ENCODE assay signal across 31 mouse cellular contexts in genomic region chr11:20783467-20783866, GRCm38 (mm10). TPM values are rescaled to one million over a fixed set of nuclear protein-coding genes. Genes with fewer than 3 reads are reported as not detected.
A peak's percentile ranks its signal among the peaks of the same experiment; 100 is the strongest.
DNase-seq lines count a peak whose midpoint lies in the region; ATAC-seq and TF ChIP-seq lines count a peak whose summit lies in the region.
"Had no signal": no experiment of that assay in that cellular context is flagged by ENCODE, and none has a peak within 500 bp of the region (broad histone marks: within the 10 kb centered on the region; RNA-seq: fewer than 3 reads in every experiment).

No protein-coding gene starts in this region.

- TF ChIP-seq CTCF in small intestine, adult 2 months (IDR thresholded peaks at IDR 0.05; ENCODE audit: extremely low read depth, insufficient read length, insufficient replicate concordance, low read depth, low read length): no peak

- peaks cover 15% of the 10 kb centered on the region; the same call in 1 of the 2 replicates for H3K9me3 ChIP-seq in forebrain, embryonic 10.5 days
- H3K9me3 ChIP-seq in forebrain, embryonic 13.5 days (replicated peaks): peaks cover 7% of the 10 kb centered on the region; the same call in 1 of the 2 replicates
- H3K9me3 ChIP-seq in intestine, embryonic 14.5 days (ENCODE audit: control insufficient read depth, low read length): peaks cover 9% of the 10 kb centered on the region; the same call in 1 of the 2 replicates
- H3K9me3 ChIP-seq in intestine, embryonic 15.5 days: no peaks in the 10 kb centered on the region
- H3K9me3 ChIP-seq in liver, embryonic 11.5 days (ENCODE audit: control insufficient read depth, low read length): 0 out of 2 replicates have a peak, but pooled peaks cover 3% of the 10 kb centered on the region
- H3K9me3 ChIP-seq in liver, embryonic 12.5 days (replicated peaks): peaks cover 16% of the 10 kb centered on the region
- H3K9me3 ChIP-seq: embryonic facial prominence, embryonic 13.5 days; heart, embryonic 15.5 days had no signal

- no peaks in the 10 kb centered on the region for H3K4me1 ChIP-seq in forebrain, embryonic 10.5 days
- H3K4me1 ChIP-seq in forebrain, embryonic 13.5 days: no peaks in the 10 kb centered on the region
- H3K4me1 ChIP-seq in intestine, embryonic 14.5 days (replicated peaks; ENCODE audit: control insufficient read depth, insufficient read depth, low read length): no peaks in the 10 kb centered on the region
- no peaks in the 10 kb centered on the region for H3K4me1 ChIP-seq in intestine, embryonic 15.5 days (replicated peaks)
- peaks cover 6% of the 10 kb centered on the region for H3K4me1 ChIP-seq in liver, embryonic 11.5 days (replicated peaks; ENCODE audit: control insufficient read depth, insufficient read depth, low read length)
- peaks cover 12% of the 10 kb centered on the region for H3K4me1 ChIP-seq in liver, embryonic 12.5 days
- H3K4me1 ChIP-seq in small intestine, adult 2 months (ENCODE audit: control insufficient read depth, insufficient read depth, insufficient read length, low read length): peaks cover 7% of the 10 kb centered on the region; the same call in 1 of the 2 replicates
- H3K4me1 ChIP-seq: embryonic facial prominence, embryonic 13.5 days; heart, embryonic 15.5 days; hindbrain, embryonic 10.5 days; hindbrain, embryonic 13.5 days had no signal

- peak; percentile 2 for DNase-seq in forebrain, embryonic 10.5 days (ENCODE audit: extremely low spot score, low spot score)
- DNase-seq in intestine, embryonic 14.5 days (ENCODE audit: low spot score): peak; percentile 25
- peak; percentile 6 for DNase-seq in liver, embryonic 11.5 days (ENCODE audit: low spot score)
- DNase-seq in adipocyte (ENCODE audit: low spot score): no peak
- DNase-seq: adrenal gland, adult 8-10 months; adrenal gland, postnatal 25 days; cerebellum, adult 11-12 months; cerebellum, adult 8-10 months; cerebellum, postnatal 10 days; cerebellum, postnatal 36 days; embryo, embryonic 11 days; forebrain, postnatal 0 days; gastrocnemius, adult 2 months; gastrocnemius, postnatal 14 days; heart, adult 18-20 months; heart, postnatal 10 days; heart, postnatal 36 days had no signal

- ATAC-seq in forebrain, embryonic 13.5 days: no peak
- no peak for ATAC-seq in intestine, embryonic 14.5 days (replicated peaks; ENCODE audit: low FRiP score, low TSS enrichment, low read depth)
- no peak for ATAC-seq in intestine, embryonic 15.5 days
- no peak for ATAC-seq in liver, embryonic 11.5 days (replicated peaks; ENCODE audit: low FRiP score)
- no peak for ATAC-seq in liver, embryonic 12.5 days
- ATAC-seq: CD4-positive, CD25-positive, alpha-beta regulatory T cell, adult 4 months; forebrain, embryonic 14.5 days; forebrain, postnatal 0 days; hindbrain, embryonic 16.5 days had no signal

- no peaks in the 10 kb centered on the region for H3K27me3 ChIP-seq in forebrain, embryonic 10.5 days (ENCODE audit: poor library complexity, severe bottlenecking)
- H3K27me3 ChIP-seq in forebrain, embryonic 13.5 days: no peaks in the 10 kb centered on the region
- H3K27me3 ChIP-seq in intestine, embryonic 14.5 days (replicated peaks; ENCODE audit: control insufficient read depth, insufficient read depth, low read length): no peaks in the 10 kb centered on the region
- H3K27me3 ChIP-seq in intestine, embryonic 15.5 days (replicated peaks): no peaks in the 10 kb centered on the region
- no peaks in the 10 kb centered on the region for H3K27me3 ChIP-seq in liver, embryonic 11.5 days (replicated peaks; ENCODE audit: control insufficient read depth, insufficient read depth, low read length)
- no peaks in the 10 kb centered on the region for H3K27me3 ChIP-seq in liver, embryonic 12.5 days (replicated peaks)
- H3K27me3 ChIP-seq in small intestine, adult 2 months (ENCODE audit: control insufficient read depth, insufficient read depth, low read length): no peaks in the 10 kb centered on the region
- H3K27me3 ChIP-seq: embryonic facial prominence, embryonic 13.5 days; heart, embryonic 12.5 days; heart, embryonic 15.5 days; hindbrain, embryonic 13.5 days had no signal

- H3K27ac ChIP-seq in forebrain, embryonic 10.5 days: no peak overlapping the region
- no peak overlapping the region for H3K27ac ChIP-seq in forebrain, embryonic 13.5 days
- H3K27ac ChIP-seq in intestine, embryonic 14.5 days (ENCODE audit: low read depth): no peak overlapping the region
- H3K27ac ChIP-seq in intestine, embryonic 15.5 days: no peak overlapping the region
- no peak overlapping the region for H3K27ac ChIP-seq in liver, embryonic 11.5 days (ENCODE audit: low read depth, low read length)
- no peak overlapping the region for H3K27ac ChIP-seq in liver, embryonic 12.5 days
- H3K27ac ChIP-seq in small intestine, adult 2 months (ENCODE audit: insufficient read depth, low read depth, low read length): peak overlapping the region; percentile 69
- H3K27ac ChIP-seq: embryonic facial prominence, embryonic 10.5 days; embryonic facial prominence, embryonic 13.5 days; gastrocnemius, adult 2 months; heart, embryonic 15.5 days; hindbrain, embryonic 10.5 days; hindbrain, embryonic 13.5 days had no signal

- H3K4me3 ChIP-seq in forebrain, embryonic 10.5 days: no peak overlapping the region
- H3K4me3 ChIP-seq in forebrain, embryonic 13.5 days: no peak overlapping the region
- no peak overlapping the region for H3K4me3 ChIP-seq in intestine, embryonic 14.5 days (ENCODE audit: low read depth, low read length)
- H3K4me3 ChIP-seq in intestine, embryonic 15.5 days (replicated peaks): no peak overlapping the region
- no peak overlapping the region for H3K4me3 ChIP-seq in liver, embryonic 11.5 days (ENCODE audit: low read depth, low read length)
- no peak overlapping the region for H3K4me3 ChIP-seq in liver, embryonic 12.5 days
- no peak overlapping the region for H3K4me3 ChIP-seq in small intestine, adult 2 months (ENCODE audit: low read depth, low read length)
- H3K4me3 ChIP-seq: embryonic facial prominence, embryonic 10.5 days; embryonic facial prominence, embryonic 13.5 days; erythroblast, embryonic 14.5 days; gastrocnemius, adult 2 months; heart, embryonic 12.5 days; heart, embryonic 15.5 days; hindbrain, embryonic 10.5 days; hindbrain, embryonic 13.5 days had no signal

- no peaks in the 10 kb centered on the region for H3K36me3 ChIP-seq in forebrain, embryonic 10.5 days (replicated peaks)
- H3K36me3 ChIP-seq in forebrain, embryonic 13.5 days (ENCODE audit: poor library complexity, severe bottlenecking): no peaks in the 10 kb centered on the region
- no peaks in the 10 kb centered on the region for H3K36me3 ChIP-seq in intestine, embryonic 14.5 days (ENCODE audit: control insufficient read depth, insufficient read depth, low read length)
- H3K36me3 ChIP-seq in intestine, embryonic 15.5 days: no peaks in the 10 kb centered on the region
- H3K36me3 ChIP-seq in liver, embryonic 11.5 days (ENCODE audit: control insufficient read depth, insufficient read depth, low read length): no peaks in the 10 kb centered on the region
- H3K36me3 ChIP-seq in liver, embryonic 12.5 days: no peaks in the 10 kb centered on the region
- no peaks in the 10 kb centered on the region for H3K36me3 ChIP-seq in small intestine, adult 2 months (ENCODE audit: control insufficient read depth, insufficient read depth, low read length)
- H3K36me3 ChIP-seq: embryonic facial prominence, embryonic 10.5 days; embryonic facial prominence, embryonic 13.5 days; heart, embryonic 12.5 days; heart, embryonic 15.5 days; hindbrain, embryonic 10.5 days; hindbrain, embryonic 13.5 days had no signal

- no peak for TF ChIP-seq POLR2A in small intestine, adult 2 months (IDR thresholded peaks at IDR 0.05; ENCODE audit: low read depth, low read length)

- H3K9ac ChIP-seq in forebrain, embryonic 13.5 days: no peak overlapping the region
- no peak overlapping the region for H3K9ac ChIP-seq in intestine, embryonic 14.5 days (ENCODE audit: low read length)
- no peak overlapping the region for H3K9ac ChIP-seq in intestine, embryonic 15.5 days
- H3K9ac ChIP-seq in liver, embryonic 11.5 days (ENCODE audit: low read depth, low read length): no peak overlapping the region
- H3K9ac ChIP-seq in liver, embryonic 12.5 days: no peak overlapping the region
- H3K9ac ChIP-seq: embryonic facial prominence, embryonic 13.5 days; forebrain, postnatal 0 days; heart, embryonic 12.5 days; heart, embryonic 15.5 days; hindbrain, embryonic 13.5 days had no signal

- H3K4me2 ChIP-seq in forebrain, embryonic 13.5 days: no peak overlapping the region
- H3K4me2 ChIP-seq in intestine, embryonic 14.5 days (ENCODE audit: low read length): no peak overlapping the region
- no peak overlapping the region for H3K4me2 ChIP-seq in intestine, embryonic 15.5 days (replicated peaks)
- H3K4me2 ChIP-seq in liver, embryonic 11.5 days: no peak overlapping the region
- no peak overlapping the region for H3K4me2 ChIP-seq in liver, embryonic 12.5 days
- H3K4me2 ChIP-seq: embryonic facial prominence, embryonic 13.5 days; heart, embryonic 12.5 days; heart, embryonic 15.5 days; hindbrain, embryonic 13.5 days had no signal

- 97% methylated on average over 1 of the region's 1 CpGs for WGBS in forebrain, embryonic 10.5 days
- 96% methylated on average over 1 of the region's 1 CpGs for WGBS in forebrain, embryonic 13.5 days
- WGBS in intestine, embryonic 14.5 days: 82% methylated on average over 1 of the region's 1 CpGs
- 78% methylated on average over 1 of the region's 1 CpGs for WGBS in intestine, embryonic 15.5 days
- WGBS in liver, embryonic 11.5 days: 80% methylated on average over 1 of the region's 1 CpGs
- 72% methylated on average over 1 of the region's 1 CpGs for WGBS in liver, embryonic 12.5 days (ENCODE audit: insufficient replicate concordance)
- WGBS in small intestine, adult 2 months: 88% methylated on average over 1 of the region's 1 CpGs

RNA-seq across cellular contexts. Expression of gene Aftph, which starts 42.1 kb away (rescaled TPM):
- polyA plus RNA-seq in forebrain, embryonic 10.5 days (2016; fragmentation: Nextera tagmentation; extraction: Ambion mirVana): 20.5 and 21.9 TPM in 2 replicates
- polyA plus RNA-seq in forebrain, embryonic 13.5 days (2015; fragmentation: Nextera tagmentation; extraction: Ambion mirVana): 34.0 and 35.8 TPM in 2 replicates
- 21.1 and 25.6 TPM in 2 replicates for polyA plus RNA-seq in intestine, embryonic 14.5 days (2014; fragmentation: Nextera tagmentation; extraction: Ambion mirVana)
- 22.1 and 22.6 TPM in 2 replicates for polyA plus RNA-seq in intestine, embryonic 15.5 days (2015; fragmentation: Nextera tagmentation; extraction: Ambion mirVana)
- polyA plus RNA-seq in liver, embryonic 11.5 days (2014; fragmentation: Nextera tagmentation; extraction: Ambion mirVana): 24.2 and 26.5 TPM in 2 replicates
- polyA plus RNA-seq in liver, embryonic 12.5 days (2016; fragmentation: Nextera tagmentation; extraction: Ambion mirVana): 17.2 and 17.4 TPM in 2 replicates
- polyA plus RNA-seq in small intestine, adult 2 months (2012; rRNA removed): 22.4 and 48.0 TPM in 2 replicates

RNA-seq across cellular contexts. Expression of gene Lgalsl, which starts 47.4 kb away (rescaled TPM):
- polyA plus RNA-seq in forebrain, embryonic 10.5 days (2016; fragmentation: Nextera tagmentation; extraction: Ambion mirVana): 26.5 and 27.2 TPM in 2 replicates
- 45.4 and 45.8 TPM in 2 replicates for polyA plus RNA-seq in forebrain, embryonic 13.5 days (2015; fragmentation: Nextera tagmentation; extraction: Ambion mirVana)
- polyA plus RNA-seq in intestine, embryonic 14.5 days (2014; fragmentation: Nextera tagmentation; extraction: Ambion mirVana): 33.4 and 39.4 TPM in 2 replicates
- polyA plus RNA-seq in intestine, embryonic 15.5 days (2015; fragmentation: Nextera tagmentation; extraction: Ambion mirVana): 35.5 and 39.7 TPM in 2 replicates
- polyA plus RNA-seq in liver, embryonic 11.5 days (2014; fragmentation: Nextera tagmentation; extraction: Ambion mirVana): 20.4 and 25.4 TPM in 2 replicates
- polyA plus RNA-seq in liver, embryonic 12.5 days (2016; fragmentation: Nextera tagmentation; extraction: Ambion mirVana): 18.3 and 18.6 TPM in 2 replicates
- polyA plus RNA-seq in small intestine, adult 2 months (2012; rRNA removed): 2.7 and 4.5 TPM in 2 replicates
